Mouse (Mus musculus) large intestine, adult 2 months (tissue): ENCODE data around the gene Tmem245. TPM values are rescaled to one million over a fixed set of nuclear protein-coding genes. Genes with fewer than 3 reads are reported as not detected.
A peak's percentile ranks its signal among the peaks of the same experiment; 100 is the strongest.
"Not testable (repeated sequence)": the region's sequence is repeated elsewhere in the genome, so short reads cannot be mapped to it uniquely, and the experiment has no call there.

ENCODE experiments used
- DNase-seq: peaks from one replicate; pipeline ENCODE4 v3.0.0-alpha.2; 2012; ENCODE audit warnings: low read depth, low spot score
- WGBS: fragments of 180-500 bp; shearing (Covaris S2); methylation state at CpG from one replicate; pipeline ENCODE4 v1.1.7; 2018; 5-methylcytosine and 5-hydroxymethylcytosine counted together
- polyA plus RNA-seq: library from polyadenylated mRNA; depleted of rRNA; stranded (reverse); fragments of >200 nt; gene quantifications from 2 replicates; pipeline ENCODE4 v1.2.3, GENCODE M21; 2012

Gene Tmem245
- polyA plus RNA-seq, 1 experiment = 4.2 TPM

DNA sequence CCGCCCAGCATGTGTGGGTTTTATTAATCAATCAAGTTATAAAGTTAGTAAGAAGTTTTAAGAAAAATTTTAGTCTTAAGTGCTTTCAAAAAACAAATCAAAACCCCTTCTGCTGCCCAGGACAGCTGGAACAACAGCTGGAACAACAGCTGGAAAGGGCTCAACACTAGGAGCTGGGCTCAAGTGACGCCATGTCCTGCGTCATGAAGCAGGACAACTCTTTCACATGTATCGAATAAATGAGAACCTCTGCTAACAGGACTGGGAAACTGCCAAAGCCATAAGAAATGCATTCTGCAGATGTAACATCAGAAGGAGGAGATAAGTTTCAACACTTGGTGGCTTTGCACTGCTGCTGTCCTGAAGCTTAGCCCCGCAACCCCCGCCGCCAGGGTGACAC is 68.3 kb downstream of the Tmem245 start:
- WGBS = 95% methylated on average over 7 of the region's 7 CpGs
- DNase-seq = no peak

DNA sequence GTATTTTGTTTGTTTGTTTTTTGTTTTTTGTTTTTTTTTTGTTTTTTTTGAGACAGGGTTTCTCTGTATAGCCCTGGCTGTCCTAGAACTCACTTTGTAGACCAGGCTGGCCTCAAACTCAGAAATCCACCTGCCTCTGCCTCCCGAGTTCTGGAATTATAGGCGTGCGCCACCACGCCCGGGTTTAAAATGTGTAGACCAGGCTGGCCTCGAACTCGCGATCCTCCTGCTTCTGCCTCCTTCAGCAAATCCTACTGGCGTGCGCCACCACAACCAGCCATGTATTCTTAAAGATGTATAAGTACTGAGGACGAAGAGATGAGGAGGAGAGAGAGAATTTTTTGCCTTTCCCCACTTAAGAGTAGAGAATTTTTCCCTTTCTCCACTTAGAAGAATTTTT is 76.7 kb downstream of the Tmem245 start:
- not testable (repeated sequence) for DNase-seq
- 97% methylated on average over 11 of the region's 11 CpGs for WGBS

DNA sequence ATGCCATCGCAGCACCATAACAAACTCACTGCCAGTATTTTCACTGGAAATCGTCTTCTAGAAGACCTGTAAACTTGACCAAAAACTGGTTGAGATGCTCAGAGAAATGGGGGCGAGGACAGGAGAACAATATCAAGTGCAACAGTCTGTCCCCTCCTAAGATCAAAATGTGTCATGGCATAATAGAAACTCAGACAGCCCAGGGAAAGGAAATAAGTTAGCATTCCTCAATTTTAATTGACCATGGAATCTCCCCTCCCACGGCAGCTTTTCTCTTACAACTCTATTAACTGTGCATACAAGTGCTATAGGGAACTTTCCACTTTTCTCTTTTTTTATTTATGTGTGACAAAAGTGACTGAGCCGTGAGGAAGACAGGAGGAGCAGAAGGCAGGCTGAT is 79.5 kb downstream of the Tmem245 start:
- no peak for DNase-seq
- 87% methylated on average over 5 of the region's 5 CpGs for WGBS

DNA sequence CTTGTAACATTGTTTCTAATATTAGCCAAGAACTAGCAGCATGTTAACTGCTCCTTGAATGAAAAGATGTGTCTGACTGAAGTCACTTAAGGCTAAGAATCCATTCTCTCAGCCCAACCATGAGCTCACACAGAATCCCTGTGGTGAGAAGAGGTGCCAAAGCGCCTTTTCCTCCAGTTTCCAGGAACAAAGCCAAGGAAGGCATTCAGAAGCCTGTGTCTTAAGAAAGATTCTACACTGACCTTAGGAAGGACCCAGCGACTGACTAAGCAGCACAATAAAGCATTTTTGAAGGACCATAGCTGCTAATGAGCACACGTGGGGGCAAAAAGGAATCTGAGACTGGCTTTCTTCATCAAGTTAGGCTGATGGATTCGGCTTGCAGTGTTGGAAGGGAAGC is 81.3 kb downstream of the Tmem245 start:
- 54% methylated on average over 4 of the region's 4 CpGs for WGBS
- DNase-seq = no peak

DNA sequence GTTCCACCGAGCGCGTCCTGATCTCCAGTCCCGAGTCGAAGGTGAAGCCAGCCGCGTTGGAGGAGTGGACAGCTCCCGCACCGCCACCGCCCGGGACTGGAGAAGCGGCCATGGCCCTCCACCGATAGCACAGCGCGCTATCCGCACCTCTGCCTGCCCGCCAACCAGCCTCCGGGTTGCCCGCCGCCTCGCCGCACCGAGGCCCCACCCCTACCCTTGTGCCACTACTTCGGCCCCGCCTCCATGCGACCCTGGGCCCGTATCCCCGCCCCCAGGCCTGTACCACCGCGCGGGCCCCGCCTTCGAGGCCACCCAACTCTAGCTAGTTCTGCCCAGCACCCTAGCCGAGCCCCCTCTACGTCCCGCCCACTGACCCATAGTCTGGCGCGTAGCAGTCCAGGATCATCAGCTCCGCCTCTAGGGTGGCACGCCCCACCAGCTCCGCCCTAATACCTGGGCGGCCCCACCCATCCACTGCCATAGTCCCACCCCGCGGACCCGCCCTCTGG is 82.2 kb downstream of the Tmem245 start, which contains the start of gene Ctnnal1:
Gene Ctnnal1 (minus strand): TSS at position 186 of the 509 bp plus-strand sequence.
- WGBS = under 1% methylated on average over 45 of the region's 45 CpGs
- DNase-seq = peak; percentile 58

DNA sequence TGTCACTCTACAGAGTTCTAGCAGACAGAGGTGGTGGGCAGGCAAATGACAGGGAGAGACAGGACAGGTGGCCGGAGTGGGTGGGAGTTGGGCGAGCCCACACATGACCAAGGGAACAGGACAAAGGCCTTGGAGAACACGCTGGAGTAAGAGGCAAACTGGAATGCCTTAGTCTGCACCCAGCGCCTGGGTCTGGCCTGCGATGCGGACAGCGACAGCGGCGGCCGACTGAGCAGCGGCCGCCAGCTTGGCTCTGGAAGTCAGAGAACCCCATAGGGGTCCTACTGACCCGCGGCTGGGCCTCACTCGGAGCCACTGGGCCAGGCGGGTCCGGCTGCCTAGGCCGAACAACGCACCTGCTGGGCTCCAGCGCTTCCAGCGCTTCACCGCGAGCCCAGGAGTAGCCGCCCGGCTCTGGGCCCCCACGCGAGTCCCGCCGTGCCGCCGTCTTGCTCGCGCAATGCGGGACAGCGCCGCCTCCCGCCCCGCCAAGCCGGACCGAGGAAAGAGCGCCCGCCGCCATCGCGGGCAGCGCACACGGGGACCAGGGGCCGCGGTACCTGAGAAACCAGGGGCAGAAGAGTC is 82.7 kb downstream of the Tmem245 start:
- WGBS = under 1% methylated on average over 49 of the region's 49 CpGs
- no peak for DNase-seq

DNA sequence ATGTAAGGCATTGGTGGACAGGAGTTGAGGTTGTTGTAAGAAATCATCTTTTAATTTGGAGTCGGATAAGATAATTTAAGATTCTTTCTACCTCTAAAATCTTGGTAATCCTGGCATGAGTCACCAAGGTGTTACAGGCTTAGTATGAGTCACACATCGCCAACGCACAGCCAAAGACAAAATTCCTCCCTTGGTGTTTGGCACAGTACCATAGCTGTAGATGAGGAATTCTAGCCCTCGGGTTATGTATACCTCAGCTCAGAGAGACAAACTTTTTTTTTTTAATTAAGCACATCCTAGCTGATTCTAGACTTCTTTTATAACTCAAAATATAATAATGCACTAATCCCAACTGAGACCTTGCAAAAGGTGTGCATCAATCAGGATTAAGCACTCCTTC is 83.2 kb downstream of the Tmem245 start:
- 12% methylated on average over 4 of the region's 4 CpGs for WGBS
- DNase-seq = no peak

DNA sequence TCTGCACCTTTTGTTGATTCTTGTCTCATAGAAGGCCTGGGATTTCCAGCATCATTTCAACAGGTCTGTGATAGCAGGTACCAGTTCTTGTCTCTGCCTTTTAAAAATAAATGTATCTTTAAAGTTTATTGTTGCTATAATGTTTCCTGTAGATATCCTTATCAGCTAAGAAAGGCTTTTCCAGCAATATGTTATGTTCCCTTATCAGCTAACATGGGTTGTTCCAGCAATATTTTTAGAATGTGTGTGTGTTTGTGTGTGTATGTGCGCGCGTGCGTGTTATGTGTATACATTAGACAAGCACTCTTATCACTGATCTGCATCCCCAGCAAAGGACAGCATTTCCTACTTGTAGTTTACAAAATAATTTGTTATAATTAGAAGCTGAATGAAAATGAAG is 85.7 kb downstream of the Tmem245 start:
- no peak for DNase-seq
- WGBS = 84% methylated on average over 4 of the region's 4 CpGs

DNA sequence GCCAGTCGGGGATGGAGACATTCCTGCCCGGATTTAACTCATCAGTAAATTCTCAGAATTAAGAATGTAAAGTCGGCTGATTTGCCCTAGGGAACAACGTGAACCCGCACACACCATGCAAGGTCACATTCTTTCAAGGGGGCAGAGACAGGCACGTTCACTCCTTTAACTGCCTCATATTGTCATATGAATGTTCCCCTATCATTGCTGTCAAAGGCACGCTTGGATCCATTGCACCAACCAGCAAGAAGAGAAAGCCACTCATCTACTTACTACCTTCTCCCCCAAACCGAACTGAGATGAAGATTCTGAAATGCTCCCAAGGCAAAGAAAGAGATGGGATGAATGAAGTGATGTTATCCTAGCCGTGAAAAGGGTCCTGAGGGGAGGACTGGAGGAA is 88.5 kb downstream of the Tmem245 start:
- 83% methylated on average over 9 of the region's 9 CpGs for WGBS
- no peak for DNase-seq

DNA sequence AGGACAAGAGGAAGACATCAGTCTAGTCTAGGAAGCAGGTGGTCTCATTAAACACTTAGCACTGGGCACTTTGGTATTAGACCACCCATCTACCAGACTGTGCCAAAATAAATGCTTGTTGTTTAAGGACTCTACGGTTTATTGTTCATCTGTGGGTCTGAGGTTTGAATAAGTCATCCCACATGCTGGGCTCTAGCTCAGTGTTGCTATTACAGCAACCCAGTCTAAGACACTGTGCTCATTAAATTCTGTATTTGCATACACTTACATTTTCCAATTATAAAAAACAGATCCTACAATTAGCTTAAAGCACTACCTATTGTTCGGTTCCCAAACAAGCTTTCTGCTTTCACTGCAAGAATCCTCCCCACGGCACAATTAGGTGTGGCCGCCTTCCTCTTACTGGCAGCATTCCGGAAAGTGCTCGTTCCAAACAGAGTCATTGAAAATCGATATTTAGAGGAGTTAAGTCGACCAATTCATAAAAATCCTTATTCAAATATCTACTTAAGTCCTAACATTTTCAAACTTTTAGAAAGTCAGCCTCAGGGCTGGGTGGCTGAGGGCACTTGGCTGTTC is 90.8 kb downstream of the Tmem245 start:
- no peak for DNase-seq
- WGBS = 83% methylated on average over 8 of the region's 8 CpGs

DNA sequence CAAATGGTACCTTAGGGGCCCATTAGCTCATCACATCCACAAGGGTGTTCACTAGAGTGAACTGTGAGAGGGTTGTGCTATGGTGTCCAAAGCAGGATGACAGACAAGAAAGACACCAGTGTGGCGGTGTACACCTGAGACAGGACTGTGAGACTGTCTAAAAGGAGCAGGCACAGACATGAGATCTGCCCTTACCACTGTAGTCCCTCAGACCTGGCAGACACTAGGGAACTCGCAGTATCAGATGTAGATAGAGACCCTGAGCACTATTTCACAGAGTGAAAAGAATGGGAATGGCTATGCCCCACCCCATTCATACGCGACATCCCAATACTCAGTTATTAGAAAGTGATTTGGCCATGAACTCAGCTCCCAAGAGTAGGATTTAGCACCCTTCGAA is 91.3 kb downstream of the Tmem245 start:
- 94% methylated on average over 5 of the region's 5 CpGs for WGBS
- no peak for DNase-seq

DNA sequence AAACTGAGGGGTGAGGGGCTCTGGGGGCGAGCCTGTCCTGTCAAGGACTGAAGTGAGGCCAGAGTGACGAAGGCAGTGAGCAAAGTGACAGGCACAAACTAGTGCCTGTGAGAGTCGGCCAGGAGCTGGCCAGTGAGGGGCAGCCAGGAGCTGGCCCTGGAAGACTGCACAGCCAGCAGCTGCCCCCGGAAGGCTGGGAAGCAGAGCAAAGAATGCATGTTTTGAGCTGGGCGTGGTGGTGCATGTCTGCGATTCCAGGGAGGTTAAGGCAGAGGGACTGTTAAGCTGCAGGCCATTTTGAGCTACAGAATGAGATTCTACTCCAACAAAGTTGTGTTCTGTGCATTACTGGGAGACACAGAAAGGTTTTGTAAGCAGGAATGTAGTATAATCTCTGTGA is 96.5 kb downstream of the Tmem245 start:
- WGBS = 45% methylated on average over 6 of the region's 6 CpGs
- DNase-seq = no peak

DNA sequence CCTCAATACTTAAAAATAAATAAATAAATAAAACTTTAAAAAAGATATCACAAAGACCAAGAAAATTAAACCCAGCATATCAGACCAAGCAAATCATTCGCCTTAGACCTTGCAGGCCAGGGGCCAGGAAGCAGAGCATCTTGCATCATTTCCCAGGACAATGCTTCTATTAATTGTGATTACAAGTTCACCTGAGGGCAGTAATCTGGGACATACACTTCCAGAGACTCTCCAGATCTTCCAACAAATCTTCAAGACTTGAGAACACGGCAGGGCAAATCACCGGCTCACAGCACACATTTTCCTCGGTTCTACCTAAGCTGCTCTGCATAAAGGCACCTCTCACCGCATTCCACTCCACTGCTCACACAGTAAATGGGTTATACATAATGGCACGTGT is 99.2 kb downstream of the Tmem245 start:
- DNase-seq = no peak
- 91% methylated on average over 6 of the region's 6 CpGs for WGBS

DNA sequence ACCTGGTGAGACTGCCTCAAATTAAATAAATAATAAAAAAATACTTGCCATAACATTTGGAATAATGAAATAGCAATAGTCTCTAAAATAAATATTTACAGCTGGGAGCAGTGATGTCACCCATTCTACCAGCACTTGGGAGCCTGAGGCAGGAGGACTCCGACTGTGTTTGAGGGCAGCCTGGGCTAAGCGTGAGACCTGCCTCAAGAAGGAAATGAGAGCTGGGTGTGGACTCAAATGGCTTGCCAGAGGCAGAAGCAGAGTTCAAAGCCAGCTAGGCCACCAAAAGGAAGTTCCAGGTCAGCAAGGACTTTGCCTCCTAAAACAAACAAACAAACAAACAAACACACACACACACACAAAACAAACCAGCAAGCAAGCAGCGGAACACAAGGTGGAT is 99.8 kb downstream of the Tmem245 start:
- 72% methylated on average over 3 of the region's 3 CpGs for WGBS
- DNase-seq = no peak

DNA sequence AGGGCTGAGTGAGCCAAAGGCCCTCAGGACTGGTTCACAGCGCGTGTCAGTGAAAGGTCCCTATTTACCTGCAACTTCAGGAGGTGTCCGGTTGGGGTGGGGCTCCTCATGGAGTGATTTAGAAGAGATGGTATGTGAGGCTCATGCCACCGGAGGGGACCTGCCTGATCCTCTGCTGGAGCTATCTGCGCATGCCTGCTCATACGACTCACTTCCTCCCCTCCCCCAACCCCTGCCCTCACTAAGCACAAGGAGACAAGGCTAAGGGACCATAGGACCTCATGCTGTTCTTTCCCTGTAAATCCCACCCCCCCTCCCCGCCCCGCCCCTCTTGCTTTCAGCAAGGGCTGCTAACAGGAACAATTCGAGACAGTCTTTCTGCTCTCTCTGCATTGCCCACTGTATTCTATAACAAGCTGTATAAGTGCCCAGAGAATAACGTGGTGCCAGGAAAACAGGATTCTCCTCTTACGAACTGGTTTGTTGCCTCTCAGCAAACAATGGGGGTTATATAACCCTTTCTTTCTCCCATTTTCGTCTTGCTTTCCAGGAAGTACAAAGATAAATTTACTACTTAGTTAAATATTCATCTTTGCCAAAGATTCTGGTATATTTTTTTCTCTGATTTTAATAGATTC is 101.2 kb downstream of the Tmem245 start:
- WGBS = 41% methylated on average over 12 of the region's 12 CpGs
- DNase-seq = no peak

DNA sequence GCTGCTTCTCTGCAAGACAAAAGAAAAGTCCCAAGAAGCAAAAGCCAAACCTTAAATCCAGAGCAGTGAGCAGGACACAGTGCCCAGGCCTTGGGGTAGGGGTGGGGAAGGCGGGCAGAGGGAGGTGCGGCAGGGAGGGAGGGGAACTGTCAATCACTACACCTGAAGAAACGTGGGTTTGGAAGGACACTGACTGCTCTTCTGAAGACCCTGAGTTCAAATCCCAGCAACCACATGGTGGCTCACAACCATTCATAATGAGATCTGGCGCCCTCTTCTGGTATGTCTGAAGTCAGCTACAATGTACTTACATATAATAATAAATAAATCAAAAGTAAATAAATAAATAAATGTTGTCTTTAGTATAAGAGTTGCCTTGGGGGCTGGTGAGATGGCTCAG is 102.3 kb downstream of the Tmem245 start:
- 96% methylated on average over 4 of the region's 4 CpGs for WGBS
- no peak for DNase-seq

DNA sequence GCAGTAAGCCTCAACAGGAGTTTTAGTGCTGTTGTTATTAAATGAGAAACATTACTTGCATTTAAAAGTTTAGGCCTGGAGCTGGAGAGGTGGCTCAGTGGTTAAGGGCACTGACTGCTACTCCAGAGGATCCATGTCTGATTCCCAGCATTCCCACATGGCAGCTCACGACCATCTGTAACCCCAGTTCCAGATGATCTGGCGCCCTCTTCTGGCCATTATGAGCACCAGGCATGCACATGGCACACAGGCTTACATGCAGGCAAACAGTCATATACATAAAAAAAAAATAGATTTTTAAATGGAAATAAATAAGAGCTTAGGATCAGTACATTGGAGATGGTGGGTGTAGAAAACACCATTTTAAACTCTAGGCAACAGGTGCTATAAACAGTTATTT is 103.3 kb downstream of the Tmem245 start:
- no peak for DNase-seq
- WGBS = 94% methylated on average over 2 of the region's 2 CpGs

DNA sequence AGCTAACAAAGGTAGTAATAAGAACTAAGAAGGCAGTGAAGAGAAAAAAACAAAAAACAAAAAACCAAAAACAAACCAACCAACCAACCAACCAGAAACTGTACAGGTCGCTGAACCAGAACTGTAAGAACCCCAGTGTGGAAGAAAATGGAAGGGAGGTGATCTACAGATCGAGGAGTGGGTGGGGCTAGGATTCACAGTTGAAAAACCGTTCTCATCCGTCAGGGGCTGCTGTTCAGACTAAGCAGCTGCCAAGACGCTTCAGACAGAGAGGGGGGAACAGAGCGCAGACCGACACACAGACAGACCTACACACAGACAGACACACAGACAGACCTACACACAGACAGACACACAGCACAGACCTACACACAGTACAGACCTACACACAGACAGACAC is 104.7 kb downstream of the Tmem245 start:
- no peak for DNase-seq
- 83% methylated on average over 7 of the region's 7 CpGs for WGBS

DNA sequence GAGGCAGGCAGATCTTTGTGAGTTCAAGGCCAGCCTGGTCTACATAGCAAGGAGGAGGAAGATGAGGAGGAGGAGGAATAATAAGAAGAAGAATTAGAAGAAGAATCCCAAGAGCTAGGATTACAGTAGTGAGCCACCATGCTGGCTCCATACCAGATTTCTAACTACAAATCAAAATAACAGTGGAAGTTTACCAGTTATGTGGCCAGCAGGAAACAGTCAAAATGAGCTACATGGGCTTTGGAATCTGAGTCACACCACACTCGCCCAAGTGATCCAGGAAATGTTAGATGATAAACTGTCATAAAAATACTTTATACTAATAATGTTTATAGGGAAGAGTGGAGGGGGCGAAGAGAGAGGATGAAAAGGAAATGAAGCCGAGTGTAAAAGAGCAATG is 106.9 kb downstream of the Tmem245 start:
- no peak for DNase-seq
- 18% methylated on average over 3 of the region's 3 CpGs for WGBS

DNA sequence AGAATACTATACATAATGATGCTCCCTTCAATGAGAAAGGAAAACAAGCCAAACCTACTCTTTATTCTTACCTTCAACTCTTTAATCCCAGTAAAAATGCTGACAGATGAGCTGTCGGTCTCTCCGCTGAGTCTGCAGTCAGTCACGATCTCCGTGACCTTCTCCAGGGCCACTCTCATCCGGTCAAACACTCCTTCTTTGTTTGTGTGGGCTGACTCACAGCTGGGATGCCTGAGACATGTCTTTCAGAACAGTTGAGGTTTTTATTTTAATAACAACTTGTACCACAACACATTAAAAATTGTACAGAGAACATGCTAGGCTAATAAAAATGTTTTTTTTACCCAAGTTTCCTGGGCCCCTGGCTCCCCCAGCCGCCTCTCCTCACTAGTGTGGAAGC is 109.6 kb downstream of the Tmem245 start:
- DNase-seq = no peak
- WGBS = 86% methylated on average over 6 of the region's 6 CpGs

DNA sequence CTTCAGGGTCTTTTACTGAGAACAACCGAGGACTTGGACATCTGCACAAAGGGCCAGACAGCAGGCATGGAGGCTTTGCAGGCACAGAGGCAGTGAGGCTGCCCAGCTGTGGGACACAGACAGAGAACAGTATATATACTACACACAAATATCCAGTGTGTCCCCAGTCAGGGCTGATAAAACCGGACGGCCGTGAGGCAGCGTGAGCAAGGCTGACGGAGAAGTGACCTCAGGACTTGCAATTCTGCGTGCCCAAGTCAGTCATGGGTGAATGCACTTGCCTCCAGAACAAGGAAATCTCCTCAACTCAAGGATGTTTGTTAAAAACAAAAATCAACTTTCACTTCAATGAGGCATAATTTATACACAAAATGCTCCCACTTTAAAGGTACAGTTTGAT is 115.2 kb downstream of the Tmem245 start:
- WGBS = 94% methylated on average over 7 of the region's 7 CpGs
- no peak for DNase-seq
